Mouse (Mus musculus): Measurements from ENCODE around the gene Fbxw8. TPM values are rescaled to one million over a fixed set of nuclear protein-coding genes. Genes with fewer than 3 reads are reported as not detected.

The Fbxw8 gene
- polyA plus RNA-seq, 1 experiment from 2014 or later, result 25.1 TPM

- H3K9ac ChIP-seq, result peak overlapping the region; percentile 9; the same call in 1 of the 2 replicates
- peaks cover 26% of the 10 kb centered on the region for H3K4me1 ChIP-seq (replicated peaks)
- H3K36me3 ChIP-seq, result peaks cover 13% of the 10 kb centered on the region
- 28% methylated on average over 11 of the region's 11 CpGs for WGBS
- no peaks in the 10 kb centered on the region for H3K9me3 ChIP-seq
- peak; percentile 89 for ATAC-seq (ENCODE audit: low read depth)
- H3K4me3 ChIP-seq, result no peak overlapping the region
- no peak overlapping the region for H3K4me2 ChIP-seq
- peak overlapping the region; percentile 72 for H3K27ac ChIP-seq (replicated peaks)
- H3K27me3 ChIP-seq, result no peaks in the 10 kb centered on the region
These were observed 56.0 kb downstream of the Fbxw8 start for GRCm38 (mm10) chr5:118099069-118099869.

GRCm38 (mm10) chr5:118096317-118096716 is 58.9 kb downstream of the Fbxw8 start:
- no peak for ATAC-seq (ENCODE audit: low read depth)

GRCm38 (mm10) chr5:118095849-118096248 is 59.4 kb downstream of the Fbxw8 start:
- Histone ChIP-seq H3K36me3 (peaks cover 46% of the 10 kb centered on the region), H3K4me3 (no peak overlapping the region), H3K4me1 (replicated peaks) (peaks cover 27% of the 10 kb centered on the region), H3K4me2 (no peak overlapping the region), H3K27me3 (no peaks in the 10 kb centered on the region), H3K27ac (replicated peaks) (no peak overlapping the region), H3K9ac (no peak overlapping the region), H3K9me3 (no peaks in the 10 kb centered on the region)
- 91% methylated on average over 4 of the region's 4 CpGs for WGBS
- no peak for ATAC-seq (ENCODE audit: low read depth)

More at GRCm38 (mm10) chr5:118096317-118096716, 58.9 kb downstream of the Fbxw8 start:
- Histone ChIP-seq H3K9me3 (no peaks in the 10 kb centered on the region), H3K27me3 (no peaks in the 10 kb centered on the region), H3K9ac (no peak overlapping the region), H3K4me1 (replicated peaks) (peaks cover 30% of the 10 kb centered on the region), H3K36me3 (peaks cover 41% of the 10 kb centered on the region), H3K4me2 (no peak overlapping the region), H3K27ac (replicated peaks) (no peak overlapping the region), H3K4me3 (no peak overlapping the region)
- 93% methylated on average over 3 of the region's 3 CpGs for WGBS

- no peaks in the 10 kb centered on the region for H3K9me3 ChIP-seq
- H3K27me3 ChIP-seq, result no peaks in the 10 kb centered on the region
- peaks cover 23% of the 10 kb centered on the region for H3K4me1 ChIP-seq (replicated peaks)
- H3K9ac ChIP-seq, result no peak overlapping the region
- H3K36me3 ChIP-seq, result peaks cover 50% of the 10 kb centered on the region
- H3K27ac ChIP-seq (replicated peaks), result no peak overlapping the region
- no peak overlapping the region for H3K4me2 ChIP-seq
- ATAC-seq (ENCODE audit: low read depth), result no peak
- H3K4me3 ChIP-seq, result no peak overlapping the region
- 92% methylated on average over 11 of the region's 11 CpGs for WGBS
These were observed 59.8 kb downstream of the Fbxw8 start for GRCm38 (mm10) chr5:118095433-118095832.

GRCm38 (mm10) chr5:118093321-118094035 is 61.8 kb downstream of the Fbxw8 start:
- H3K27ac ChIP-seq (replicated peaks), result no peak overlapping the region
- no peak for ATAC-seq (ENCODE audit: low read depth)
- 79% methylated on average over 11 of the region's 11 CpGs for WGBS
- H3K9ac ChIP-seq, result no peak overlapping the region
- H3K4me1 ChIP-seq (replicated peaks), result peaks cover 23% of the 10 kb centered on the region
- no peaks in the 10 kb centered on the region for H3K27me3 ChIP-seq
- no peaks in the 10 kb centered on the region for H3K9me3 ChIP-seq
- no peak overlapping the region for H3K4me2 ChIP-seq
- H3K4me3 ChIP-seq, result no peak overlapping the region
- peaks cover 56% of the 10 kb centered on the region for H3K36me3 ChIP-seq

- H3K27ac ChIP-seq (replicated peaks), result no peak overlapping the region
- peaks cover 56% of the 10 kb centered on the region for H3K36me3 ChIP-seq
- 98% methylated on average over 2 of the region's 2 CpGs for WGBS
- no peaks in the 10 kb centered on the region for H3K27me3 ChIP-seq
- ATAC-seq (ENCODE audit: low read depth), result no peak
- H3K9ac ChIP-seq, result no peak overlapping the region
- no peaks in the 10 kb centered on the region for H3K9me3 ChIP-seq
- peaks cover 48% of the 10 kb centered on the region for H3K4me1 ChIP-seq (replicated peaks)
- no peak overlapping the region for H3K4me2 ChIP-seq
- H3K4me3 ChIP-seq, result no peak overlapping the region
These were observed 64.4 kb downstream of the Fbxw8 start for GRCm38 (mm10) chr5:118090837-118091236.

- no peaks in the 10 kb centered on the region for H3K27me3 ChIP-seq
- H3K4me1 ChIP-seq (replicated peaks), result peaks cover 55% of the 10 kb centered on the region
- H3K27ac ChIP-seq (replicated peaks), result peak overlapping the region; percentile 81
- no peak overlapping the region for H3K4me2 ChIP-seq
- WGBS, result 94% methylated on average over 6 of the region's 6 CpGs
- no peak overlapping the region for H3K9ac ChIP-seq
- no peak overlapping the region for H3K4me3 ChIP-seq
- ATAC-seq (ENCODE audit: low read depth), result no peak
- peaks cover 51% of the 10 kb centered on the region for H3K36me3 ChIP-seq
- H3K9me3 ChIP-seq, result no peaks in the 10 kb centered on the region
These were observed 65.2 kb downstream of the Fbxw8 start for GRCm38 (mm10) chr5:118090101-118090500.

GRCm38 (mm10) chr5:118089102-118089501 is 66.2 kb downstream of the Fbxw8 start:
- Histone ChIP-seq H3K4me2 (no peak overlapping the region), H3K4me1 (replicated peaks) (peaks cover 65% of the 10 kb centered on the region), H3K4me3 (no peak overlapping the region), H3K36me3 (peaks cover 41% of the 10 kb centered on the region), H3K9me3 (no peaks in the 10 kb centered on the region), H3K27ac (replicated peaks) (peak overlapping the region; percentile 81), H3K27me3 (no peaks in the 10 kb centered on the region), H3K9ac (peak overlapping the region; percentile 17; the same call in 1 of the 2 replicates)
- WGBS, result 47% methylated on average over 7 of the region's 7 CpGs
- peak; percentile 74 for ATAC-seq (ENCODE audit: low read depth)

- Histone ChIP-seq H3K36me3 (peaks cover 21% of the 10 kb centered on the region), H3K9me3 (no peaks in the 10 kb centered on the region), H3K4me2 (no peak overlapping the region), H3K27me3 (no peaks in the 10 kb centered on the region), H3K4me1 (replicated peaks) (peaks cover 83% of the 10 kb centered on the region), H3K9ac (peak overlapping the region; percentile 34; the same call in 1 of the 2 replicates), H3K4me3 (no peak overlapping the region), H3K27ac (replicated peaks) (no peak overlapping the region)
- WGBS, result 45% methylated on average over 7 of the region's 7 CpGs
- ATAC-seq (ENCODE audit: low read depth), result no peak
These were observed 68.3 kb downstream of the Fbxw8 start for GRCm38 (mm10) chr5:118086956-118087355.

GRCm38 (mm10) chr5:118085313-118085712 is 70.0 kb downstream of the Fbxw8 start:
- ATAC-seq (ENCODE audit: low read depth), result no peak

GRCm38 (mm10) chr5:118084171-118084727 is 71.0 kb downstream of the Fbxw8 start:
- Histone ChIP-seq H3K27ac (replicated peaks) (peak overlapping the region; percentile 82), H3K36me3 (no peaks in the 10 kb centered on the region), H3K4me2 (no peak overlapping the region), H3K9me3 (no peaks in the 10 kb centered on the region), H3K27me3 (no peaks in the 10 kb centered on the region), H3K4me3 (no peak overlapping the region), H3K9ac (peak overlapping the region; percentile 48), H3K4me1 (replicated peaks) (peaks cover 97% of the 10 kb centered on the region)
- no peak for ATAC-seq (ENCODE audit: low read depth)
- 56% methylated on average over 10 of the region's 10 CpGs for WGBS

More at GRCm38 (mm10) chr5:118085313-118085712, 70.0 kb downstream of the Fbxw8 start:
- Histone ChIP-seq H3K4me1 (replicated peaks) (peaks cover 97% of the 10 kb centered on the region), H3K36me3 (peaks cover 5% of the 10 kb centered on the region), H3K27me3 (no peaks in the 10 kb centered on the region), H3K27ac (replicated peaks) (peak overlapping the region; percentile 82; the same call in 1 of the 2 replicates), H3K4me2 (no peak overlapping the region), H3K9me3 (no peaks in the 10 kb centered on the region), H3K4me3 (no peak overlapping the region), H3K9ac (0 out of 2 replicates have a peak overlapping the region, but pooled peaks have one; percentile 31)
- 53% methylated on average over 7 of the region's 7 CpGs for WGBS
